Mouse (Mus musculus) lung, adult 2 months (tissue): ENCODE results near the gene Sgsh. TPM values are rescaled to one million over a fixed set of nuclear protein-coding genes. Genes with fewer than 3 reads are reported as not detected.
"Not testable (repeated sequence)": the region's sequence is repeated elsewhere in the genome, so short reads cannot be mapped to it uniquely, and the experiment has no call there.

ENCODE experiments used
- DNase-seq: peaks from one replicate; pipeline ENCODE4 v3.0.0; 2022
- H3K4me1 ChIP-seq: fragments of 200-500 bp; 2 replicates; pipeline ENCODE4 v1.6.1; 2011; ENCODE audit warnings: low read length; ENCODE audit not compliant: control insufficient read depth, insufficient read depth
- H3K4me3 ChIP-seq: fragments of 200-500 bp; replicated peaks from 2 replicates; pipeline ENCODE3; 2011; ENCODE audit warnings: low read depth, mild to moderate bottlenecking, control low read depth, low read length; ENCODE audit errors: extremely low read depth
- CTCF ChIP-seq: fragments of 200-500 bp; IDR thresholded peaks from 2 replicates; pipeline ENCODE4 v1.5.1; 2011; ENCODE audit warnings: mild to moderate bottlenecking, low read length, control low read depth; ENCODE audit not compliant: insufficient read depth
- POLR2A ChIP-seq: fragments of 200-500 bp; IDR thresholded peaks from 2 replicates; pipeline ENCODE4 v1.6.1; 2011; ENCODE audit warnings: low read depth, mild to moderate bottlenecking, control low read depth, low read length, borderline replicate concordance; ENCODE audit errors: extremely low read depth
- WGBS: fragments of 180-500 bp; shearing (Covaris S2); methylation state at CpG from one replicate; pipeline ENCODE4 v1.1.7; 2018; 5-methylcytosine and 5-hydroxymethylcytosine counted together
- polyA plus RNA-seq: library from polyadenylated mRNA; depleted of rRNA; stranded (reverse); fragments of >200 nt; gene quantifications from 2 replicates; pipeline ENCODE4 v1.2.3, GENCODE M21; 2012

The Sgsh gene
- polyA plus RNA-seq, 1 experiment, result 63.2 TPM

DNA sequence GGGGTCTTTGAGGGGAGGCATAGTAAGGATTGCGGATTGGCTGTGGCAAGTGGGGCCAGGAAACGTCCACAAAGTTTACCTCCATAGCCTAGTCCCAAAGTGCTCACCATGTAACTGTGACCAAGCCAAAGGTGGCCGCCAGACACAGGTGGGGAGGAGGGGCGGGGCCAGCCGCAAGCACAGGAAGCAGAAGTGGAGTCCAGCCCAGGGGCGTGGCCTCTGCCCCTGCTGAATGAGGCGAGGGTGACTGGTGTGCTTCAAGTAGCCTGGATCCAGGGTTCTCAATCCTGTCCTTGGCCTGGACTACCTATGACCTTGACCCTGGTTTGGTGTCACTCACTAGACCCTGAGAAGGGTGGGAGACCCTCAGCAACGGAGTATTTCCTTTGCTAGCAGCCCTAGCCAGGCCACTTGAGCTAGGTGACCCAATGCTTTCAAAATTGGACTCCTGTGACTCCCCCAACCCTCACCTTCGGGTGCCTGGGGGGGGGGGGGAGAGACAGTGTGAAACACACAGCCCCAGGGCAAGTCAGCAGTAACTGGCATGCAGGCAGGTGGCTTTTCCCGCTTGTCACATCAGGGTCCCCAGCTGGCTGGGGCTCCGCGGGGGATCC, 36.8 kb upstream of the Sgsh start:
- Histone ChIP-seq H3K4me1 (peaks cover 37% of the 10 kb centered on the region), H3K4me3 (peak overlapping the region; percentile 25)
- TF ChIP-seq CTCF (no peak), POLR2A (peak; percentile 26; the same call in 1 of the 2 replicates)
- WGBS, result 11% methylated on average over 12 of the region's 12 CpGs
- DNase-seq, result peak; percentile 78

DNA sequence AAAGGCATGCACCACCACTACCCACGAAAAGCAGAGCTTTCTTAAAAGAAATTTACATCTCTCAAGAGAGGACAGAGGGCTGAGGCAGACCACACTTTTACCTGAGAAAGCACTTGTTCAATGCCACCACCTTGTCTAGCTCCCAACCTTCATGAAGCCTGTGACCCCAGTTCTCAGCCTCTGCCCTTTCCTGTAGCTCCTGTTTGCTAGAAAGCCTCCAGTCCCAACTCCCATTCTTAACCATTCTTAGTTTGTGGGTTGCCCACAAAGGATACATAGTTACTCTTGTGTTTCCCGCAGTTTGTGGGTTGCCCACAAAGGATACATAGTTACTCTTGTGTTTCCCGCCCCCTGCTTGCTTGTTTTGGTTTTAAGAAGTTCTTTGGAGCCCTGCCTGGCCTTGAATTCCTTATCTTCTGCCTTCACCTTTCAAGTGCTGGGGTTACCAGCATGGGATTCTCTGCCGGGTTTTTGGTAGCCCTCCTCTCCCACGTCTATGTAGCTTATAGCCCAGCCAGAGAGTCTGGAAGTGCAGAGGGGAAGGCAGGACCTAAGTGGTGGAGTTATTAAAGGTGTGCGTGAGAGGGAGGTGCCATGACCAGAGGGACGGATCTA, 36.2 kb upstream of the Sgsh start:
- peaks cover 37% of the 10 kb centered on the region for H3K4me1 ChIP-seq
- WGBS, result 25% methylated on average over 7 of the region's 7 CpGs
- TF ChIP-seq CTCF (no peak), POLR2A (no peak)
- H3K4me3 ChIP-seq, result peak overlapping the region; percentile 25
- no peak for DNase-seq

DNA sequence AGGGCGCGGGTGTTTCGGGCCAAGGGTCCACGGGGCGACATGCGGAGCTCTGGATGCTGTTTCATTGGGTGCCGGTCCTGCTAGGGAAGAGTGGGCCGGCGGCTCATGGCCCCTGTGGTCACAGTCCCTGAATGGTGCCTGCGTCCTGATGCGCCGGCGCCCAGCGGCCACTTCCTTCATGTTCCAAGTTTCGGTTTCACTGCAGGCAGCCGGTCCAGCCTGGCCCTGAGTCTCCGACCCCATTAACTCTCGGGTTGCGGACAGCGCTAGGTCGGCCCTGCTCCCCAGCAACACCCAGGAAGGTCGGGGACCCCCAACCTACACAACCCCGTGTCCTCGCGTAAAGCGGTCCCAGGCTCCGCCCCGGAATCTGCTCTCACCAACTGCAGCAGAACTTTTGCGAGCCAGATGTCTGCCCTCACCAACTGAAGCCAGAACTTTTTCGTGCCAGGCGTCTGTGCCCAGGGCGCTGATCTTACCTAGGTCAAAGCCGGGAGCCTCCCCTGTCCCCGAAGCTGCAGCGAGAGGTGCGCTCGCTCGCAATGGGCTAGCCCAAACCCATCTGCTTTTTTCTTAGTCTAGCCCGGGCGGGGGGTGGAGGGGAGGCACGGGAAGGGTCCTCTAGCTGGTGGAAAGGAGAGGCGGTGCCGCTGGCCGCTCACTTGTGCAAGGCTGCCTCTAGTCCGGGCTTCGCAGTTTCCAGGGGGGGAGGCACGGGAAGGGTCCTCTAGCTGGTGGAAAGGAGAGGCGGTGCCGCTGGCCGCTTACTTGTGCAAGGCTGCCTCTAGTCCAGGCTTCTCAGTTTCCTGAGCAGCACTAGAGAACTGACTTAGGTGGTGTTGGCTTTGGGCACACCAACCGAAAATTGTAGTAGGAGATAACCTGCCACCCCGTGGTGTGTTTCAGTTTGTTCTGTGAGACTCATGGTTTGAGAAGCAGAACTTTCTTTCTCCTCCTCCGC, 35.2 kb upstream of the Sgsh start:
- TF ChIP-seq POLR2A (peak; percentile 78; the same call in 1 of the 2 replicates), CTCF (no peak)

DNA sequence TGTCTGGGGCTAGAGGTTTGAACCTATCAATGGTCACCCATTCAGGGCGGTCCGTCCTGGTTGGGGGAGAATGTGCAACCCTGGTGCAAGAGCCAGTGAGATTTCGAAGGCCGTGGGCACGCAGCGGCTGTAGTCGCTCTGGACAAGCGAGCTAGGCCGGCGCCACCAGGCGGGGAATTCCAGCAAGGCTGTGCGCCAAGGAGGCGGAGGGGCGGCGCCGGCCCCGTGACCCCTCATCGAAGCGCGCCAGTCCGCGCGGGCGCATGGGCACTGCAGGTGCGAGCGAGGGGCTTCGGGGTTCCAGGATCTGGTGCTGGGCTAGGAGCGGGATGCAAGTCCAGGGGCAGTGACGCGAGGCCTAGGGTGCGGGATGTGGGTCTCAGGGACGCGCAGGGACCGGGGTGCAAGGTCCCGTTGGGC, 34.5 kb upstream of the Sgsh start:
- Histone ChIP-seq H3K4me3 (peak overlapping the region; percentile 83), H3K4me1 (peaks cover 25% of the 10 kb centered on the region)
- TF ChIP-seq POLR2A (peak; percentile 48; the same call in 1 of the 2 replicates), CTCF (no peak)
- WGBS, result 1% methylated on average over 35 of the region's 35 CpGs
- DNase-seq, result no peak

More for the DNA sequence above, 35.2 kb upstream of the Sgsh start:
- Histone ChIP-seq H3K4me1 (peaks cover 30% of the 10 kb centered on the region), H3K4me3 (peak overlapping the region; percentile 83)
- 2% methylated on average over 53 of the region's 53 CpGs for WGBS
- peak; percentile 86 for DNase-seq

DNA sequence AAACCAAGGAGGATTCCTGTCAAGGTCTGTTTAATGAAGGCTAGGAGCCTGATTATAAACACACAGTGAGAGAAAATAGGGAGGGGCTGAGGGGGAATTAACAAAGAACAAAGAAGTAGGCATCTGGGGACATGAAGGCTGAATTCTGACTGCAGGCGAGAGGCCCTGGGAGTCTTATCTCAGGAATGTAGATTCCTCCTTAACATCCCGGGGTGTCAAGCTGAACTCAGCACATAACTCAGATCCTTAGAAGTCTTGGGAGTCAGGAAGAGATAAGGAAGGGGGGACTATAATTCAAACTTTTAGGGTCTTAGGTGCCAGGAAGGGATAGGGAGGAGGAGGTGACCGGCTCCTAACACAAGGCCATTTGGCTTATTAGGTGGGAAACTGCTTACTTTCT, 31.9 kb upstream of the Sgsh start:
- DNase-seq, H3K4me3 ChIP-seq: not testable (repeated sequence)
- H3K4me1 ChIP-seq, result peaks cover 16% of the 10 kb centered on the region
- WGBS, result 31% methylated on average over 3 of the region's 3 CpGs

DNA sequence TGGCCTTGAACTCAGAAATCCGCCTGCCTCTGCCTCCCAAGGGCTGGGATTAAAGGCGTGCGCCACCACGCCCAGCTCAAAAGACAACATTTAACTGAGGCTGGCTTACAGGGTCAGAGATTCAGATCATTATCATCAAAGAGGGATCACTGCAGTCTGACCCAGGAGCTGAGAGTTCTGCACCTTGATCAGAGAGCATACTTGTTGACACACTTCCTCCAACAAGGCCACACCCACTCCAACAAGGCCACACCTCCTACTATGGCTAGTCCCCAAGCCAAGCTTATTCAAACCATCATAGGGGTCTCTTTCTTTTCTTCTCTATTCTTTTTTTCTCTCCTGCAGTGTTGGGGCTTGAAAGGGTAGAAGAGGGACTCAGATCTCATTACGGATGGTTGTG, 31.0 kb upstream of the Sgsh start:
- no peak overlapping the region for H3K4me3 ChIP-seq
- peaks cover 6% of the 10 kb centered on the region for H3K4me1 ChIP-seq
- no peak for DNase-seq
- TF ChIP-seq POLR2A, result no peak
- no peak for TF ChIP-seq CTCF
- WGBS, result 94% methylated on average over 5 of the region's 5 CpGs

DNA sequence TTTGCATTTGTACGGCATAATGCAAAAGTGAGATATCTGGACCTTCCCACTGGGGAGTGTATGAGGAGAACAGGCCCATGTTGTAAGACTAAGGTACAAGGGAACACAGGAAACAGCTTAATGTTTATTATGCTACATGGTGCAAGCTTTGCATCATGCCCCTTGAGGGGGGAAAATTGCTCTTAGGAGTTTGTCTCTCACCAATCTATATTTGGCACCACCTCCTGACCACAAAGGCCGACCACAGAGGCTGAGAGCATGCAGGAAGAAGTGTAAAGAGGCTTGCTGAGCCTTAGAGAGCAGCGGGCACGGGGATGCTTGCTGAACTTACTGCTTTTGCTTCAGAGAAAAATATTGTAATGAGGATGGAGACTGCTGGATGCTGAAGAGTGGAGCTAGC, 29.6 kb upstream of the Sgsh start:
- Histone ChIP-seq H3K4me1 (peaks cover 4% of the 10 kb centered on the region; the same call in 1 of the 2 replicates), H3K4me3 (no peak overlapping the region)
- WGBS, result 67% methylated on average over 4 of the region's 4 CpGs
- TF ChIP-seq POLR2A (no peak), CTCF (no peak)
- no peak for DNase-seq

DNA sequence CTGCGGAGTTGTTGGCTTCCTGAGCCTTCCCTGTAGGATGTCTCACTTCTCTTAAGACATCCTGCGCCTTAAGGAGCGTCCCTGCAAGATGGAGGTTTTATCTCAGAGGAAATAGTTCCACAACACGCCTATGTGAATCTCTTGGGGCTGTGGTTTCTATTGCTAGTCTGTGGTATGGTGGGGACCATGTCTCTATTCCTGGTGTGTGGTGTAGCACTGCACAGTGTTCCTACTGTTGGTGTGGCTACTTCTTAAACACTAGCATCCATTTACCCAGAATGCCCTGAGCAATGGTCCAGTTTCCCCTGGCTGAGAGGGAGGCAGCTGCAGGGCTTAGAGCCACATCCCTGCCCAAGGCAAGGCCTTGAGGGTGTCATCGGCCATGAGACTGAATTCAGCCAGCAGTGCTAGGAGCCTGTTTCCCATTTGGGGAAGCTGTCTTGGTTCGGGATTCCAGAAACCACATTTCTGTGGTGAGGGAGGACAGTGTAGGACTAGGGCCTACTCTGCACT, 27.1 kb upstream of the Sgsh start:
- TF ChIP-seq CTCF, result no peak
- no peak for TF ChIP-seq POLR2A
- H3K4me1 ChIP-seq, result no peaks in the 10 kb centered on the region
- 72% methylated on average over 6 of the region's 6 CpGs for WGBS
- H3K4me3 ChIP-seq, result no peak overlapping the region
- no peak for DNase-seq

DNA sequence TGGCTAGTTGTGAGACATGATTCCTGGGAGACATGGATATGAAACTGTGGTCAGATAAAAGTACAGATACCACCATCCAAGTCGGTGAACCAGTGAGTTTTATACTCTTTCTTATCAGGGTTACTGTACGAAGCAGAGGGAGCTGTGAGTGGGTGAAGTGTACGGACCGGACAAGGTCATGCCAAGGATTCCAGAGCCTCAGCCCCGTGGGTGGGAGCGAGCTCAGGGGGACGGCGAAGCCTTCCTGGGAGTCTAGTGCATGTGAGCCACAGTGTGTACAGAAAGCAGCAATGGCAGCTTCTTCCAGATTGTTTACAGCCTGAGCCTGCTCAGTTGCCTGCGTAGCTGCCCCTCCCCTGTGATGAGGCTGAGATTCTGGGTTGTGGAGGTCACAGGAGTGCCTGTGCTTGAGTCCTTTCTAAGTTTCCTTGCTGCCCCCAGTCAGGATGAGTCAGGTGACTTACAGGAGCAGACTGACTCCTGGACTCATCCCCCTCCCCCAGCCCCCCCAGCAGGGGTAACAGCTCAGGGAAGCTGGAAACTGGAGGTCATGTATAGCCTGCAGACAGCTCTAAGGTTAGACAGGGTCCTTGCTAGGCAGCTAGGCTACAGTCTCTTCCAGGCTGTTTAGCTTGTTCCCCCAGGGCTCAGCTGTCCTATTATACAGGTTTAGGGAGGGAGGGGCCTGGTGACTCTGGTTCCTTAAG, 26.4 kb upstream of the Sgsh start:
- Histone ChIP-seq H3K4me1 (no peaks in the 10 kb centered on the region), H3K4me3 (no peak overlapping the region)
- DNase-seq, result no peak
- no peak for TF ChIP-seq CTCF
- no peak for TF ChIP-seq POLR2A
- WGBS, result 69% methylated on average over 9 of the region's 9 CpGs
